Mouse (Mus musculus): Measurements from ENCODE around the gene Slc7a15.

The Slc7a15 gene

DNA sequence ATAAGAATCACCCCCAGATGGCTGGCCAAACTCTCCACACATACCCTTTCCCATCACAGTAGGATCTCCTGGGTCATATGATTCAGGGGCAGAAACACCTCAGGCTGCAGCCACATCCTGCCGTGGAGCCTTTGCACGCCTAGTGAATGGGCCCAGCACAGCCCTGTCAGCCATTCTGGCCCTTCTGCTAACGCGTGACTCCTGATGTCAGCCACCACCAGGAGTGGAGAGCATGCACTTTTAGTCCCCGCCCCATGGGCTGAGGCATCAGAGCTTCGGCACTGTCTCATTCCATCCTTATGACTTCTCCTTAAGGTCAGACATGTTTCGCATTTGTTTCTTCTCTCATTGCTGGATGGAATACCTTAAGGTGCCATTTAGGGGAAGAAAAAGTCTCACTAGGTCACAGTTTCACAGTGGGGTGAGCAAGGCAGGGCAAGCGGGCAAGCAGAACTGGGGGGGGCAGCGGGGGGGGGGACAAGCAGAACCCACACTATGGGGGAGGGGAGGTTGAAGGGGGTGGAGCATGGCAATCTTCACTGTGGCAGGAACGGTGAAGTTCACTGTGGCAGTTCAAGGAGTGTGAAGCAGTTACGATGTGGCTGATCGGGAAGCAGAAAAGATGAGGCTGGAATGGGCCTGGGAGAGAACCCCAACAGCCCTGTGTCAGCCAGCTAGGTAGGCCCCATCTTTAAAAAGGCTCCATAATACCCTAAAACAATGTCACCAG lies 79.3 kb downstream of the Slc7a15 start:
- in situ Hi-C loops (cut with MboI; ENCODE audit: low pct_unique_long_range_greater_than_20kb in 1 of 2, low sequenced_read_pairs in 2 of 2, unreplicated experiment in 1 of 2): no loop called here

DNA sequence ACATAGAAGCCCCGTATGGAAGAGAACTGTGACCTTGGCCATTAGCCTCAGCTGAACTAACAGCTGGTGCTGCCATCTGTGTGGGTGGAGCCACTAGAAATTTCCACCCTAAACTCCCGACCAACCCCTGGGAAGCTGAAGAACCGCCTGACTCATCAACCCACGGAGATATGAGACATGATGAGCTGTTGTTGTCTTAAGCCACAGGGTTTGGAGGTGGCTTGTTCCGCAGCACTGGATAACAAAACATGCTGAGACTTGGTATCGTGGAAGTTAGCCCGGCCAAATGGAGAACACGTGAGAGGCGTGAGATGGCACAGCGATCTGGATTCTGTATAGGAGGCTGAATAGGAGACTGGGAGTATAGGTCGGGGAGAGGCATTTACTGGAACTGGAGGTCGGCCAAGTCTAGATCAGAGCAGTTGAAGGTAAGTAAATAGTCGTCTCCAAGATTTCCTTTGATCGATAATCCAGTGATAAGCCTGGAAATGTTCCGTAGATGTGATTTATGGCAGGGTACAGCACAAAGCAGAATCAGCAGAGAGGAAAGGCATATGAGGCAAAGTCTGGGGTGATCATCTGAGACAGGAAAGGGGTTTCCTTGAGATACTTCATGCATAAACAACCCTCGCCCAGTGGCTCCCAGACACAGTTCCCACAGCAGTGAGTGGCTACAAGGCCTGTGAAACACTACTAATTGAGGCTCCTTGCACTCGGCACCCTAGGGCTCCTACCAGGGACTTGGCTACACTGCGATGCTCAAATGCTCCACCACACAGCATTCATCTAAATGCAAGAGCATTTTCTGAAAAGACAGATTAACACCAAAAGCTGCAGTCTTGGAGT lies 87.6 kb downstream of the Slc7a15 start:
- in situ Hi-C loops (cut with MboI; ENCODE audit: low pct_unique_long_range_greater_than_20kb in 1 of 2, low sequenced_read_pairs in 2 of 2, unreplicated experiment in 1 of 2): no loop called here

DNA sequence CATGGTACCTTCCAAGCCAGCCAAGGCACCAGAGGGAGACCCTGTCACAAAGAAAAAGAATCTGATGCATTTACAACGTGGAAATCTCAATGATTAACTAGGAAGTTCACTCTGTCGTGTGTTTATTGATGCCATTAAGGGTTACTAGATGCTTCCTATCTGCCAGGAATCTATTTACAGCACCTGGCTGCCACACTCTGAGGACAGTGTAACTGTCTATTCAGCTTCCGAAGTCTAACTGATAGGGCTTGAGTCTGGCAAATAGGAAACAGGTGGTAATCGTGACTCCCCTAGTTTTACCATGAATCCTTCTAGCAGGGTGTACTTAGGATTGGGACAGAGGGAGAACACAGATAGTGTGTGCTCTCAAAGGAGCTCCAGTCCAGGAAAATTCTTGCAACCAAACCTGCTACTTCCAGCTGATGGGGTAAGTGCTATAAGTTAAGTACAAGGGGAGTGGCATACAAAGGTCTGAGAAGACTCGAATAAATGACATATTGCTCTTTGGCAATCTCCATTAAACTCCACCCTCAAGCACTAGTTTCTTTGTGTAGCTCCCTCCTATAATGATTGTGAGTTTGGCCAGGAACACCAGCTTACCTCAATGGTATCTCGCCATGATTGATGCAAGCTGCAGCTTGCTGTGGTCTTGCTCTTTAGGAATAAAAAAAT lies 88.4 kb downstream of the Slc7a15 start:
- in situ Hi-C loops (cut with MboI; ENCODE audit: low pct_unique_long_range_greater_than_20kb in 1 of 2, low sequenced_read_pairs in 2 of 2, unreplicated experiment in 1 of 2): no loop called here

DNA sequence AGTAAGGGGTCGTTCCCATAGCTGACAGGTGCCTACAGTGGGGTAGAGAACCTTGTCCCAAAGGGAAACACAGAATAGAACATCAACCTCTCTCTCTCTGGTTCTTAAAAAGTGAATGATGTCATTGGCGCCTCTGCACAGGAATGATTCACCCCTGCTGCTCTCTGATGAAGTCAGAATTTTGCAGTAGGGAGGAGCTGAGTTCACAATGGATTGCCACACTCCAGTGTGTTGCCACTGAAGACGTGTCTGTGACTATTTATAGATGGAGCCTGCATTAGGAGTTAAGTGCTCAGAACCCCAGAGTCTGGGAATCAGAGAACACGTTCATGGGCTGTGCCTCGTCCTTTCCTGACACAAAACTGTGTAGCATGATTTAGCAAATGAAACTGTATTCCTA lies 89.2 kb downstream of the Slc7a15 start:
- in situ Hi-C loops (cut with MboI; ENCODE audit: low pct_unique_long_range_greater_than_20kb in 1 of 2, low sequenced_read_pairs in 2 of 2, unreplicated experiment in 1 of 2): no loop called here

DNA sequence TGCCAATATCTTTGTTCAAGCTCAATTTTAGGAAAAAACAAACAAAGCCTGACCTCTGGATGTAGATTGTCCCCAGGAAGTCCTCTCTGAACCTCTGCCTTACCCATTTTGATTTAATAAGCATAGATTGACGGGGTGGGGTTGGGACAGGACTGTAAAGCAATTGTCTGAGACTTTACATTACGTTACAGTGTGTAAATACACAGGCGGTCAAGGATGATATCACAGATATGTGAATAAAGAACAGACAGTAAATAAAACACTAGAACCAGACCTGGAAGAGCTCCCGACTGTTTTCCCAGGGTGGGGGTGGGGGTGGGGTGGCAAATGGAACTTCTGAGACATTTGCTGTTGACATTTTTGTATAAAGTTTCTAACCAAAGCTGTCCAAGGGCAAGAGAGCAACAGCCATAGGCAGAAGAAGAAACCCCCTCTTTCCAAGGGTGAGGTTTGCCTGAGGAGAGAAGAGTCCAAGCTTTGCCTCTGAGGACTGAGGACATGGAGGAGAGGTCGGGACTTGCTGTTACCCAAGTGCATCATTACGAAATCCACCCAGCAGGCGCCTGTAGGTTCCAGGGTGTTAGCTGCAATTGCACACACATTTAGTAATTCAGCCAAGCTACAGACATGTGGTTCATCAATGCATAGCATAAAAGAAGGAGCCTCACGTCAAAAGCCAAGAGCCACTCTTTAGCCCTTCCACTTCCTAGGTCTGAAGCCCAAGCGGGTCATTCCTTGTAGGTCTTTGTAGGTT lies 91.7 kb downstream of the Slc7a15 start:
- in situ Hi-C loops (cut with MboI; ENCODE audit: low pct_unique_long_range_greater_than_20kb in 1 of 2, low sequenced_read_pairs in 2 of 2, unreplicated experiment in 1 of 2): no loop called here

DNA sequence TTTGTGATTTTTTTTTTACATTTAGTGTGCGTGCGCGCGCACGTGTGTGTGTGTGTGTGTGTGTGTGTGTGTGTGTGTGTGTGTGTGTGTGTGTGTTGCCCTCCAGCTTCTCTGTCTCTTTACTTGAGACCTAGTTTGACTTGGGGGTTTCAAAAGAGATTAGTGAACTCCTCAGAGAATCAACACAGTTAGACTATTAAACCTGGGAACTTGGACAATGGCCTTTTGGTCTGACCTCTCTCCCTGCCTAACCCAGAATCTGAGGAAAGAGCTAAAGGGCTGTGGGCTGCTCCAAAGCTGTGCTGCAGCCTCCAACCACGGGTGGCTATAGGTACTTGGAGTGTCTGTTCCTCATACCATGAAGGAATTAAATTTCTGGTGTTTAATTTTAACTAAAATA lies 94.7 kb downstream of the Slc7a15 start:
- in situ Hi-C loops (cut with MboI; ENCODE audit: low pct_unique_long_range_greater_than_20kb in 1 of 2, low sequenced_read_pairs in 2 of 2, unreplicated experiment in 1 of 2): loop anchor here in 1 of 2 experiments (5.0 kb wide), 1 partner anchor 182 kb away; no protein-coding TSS in a partner anchor

DNA sequence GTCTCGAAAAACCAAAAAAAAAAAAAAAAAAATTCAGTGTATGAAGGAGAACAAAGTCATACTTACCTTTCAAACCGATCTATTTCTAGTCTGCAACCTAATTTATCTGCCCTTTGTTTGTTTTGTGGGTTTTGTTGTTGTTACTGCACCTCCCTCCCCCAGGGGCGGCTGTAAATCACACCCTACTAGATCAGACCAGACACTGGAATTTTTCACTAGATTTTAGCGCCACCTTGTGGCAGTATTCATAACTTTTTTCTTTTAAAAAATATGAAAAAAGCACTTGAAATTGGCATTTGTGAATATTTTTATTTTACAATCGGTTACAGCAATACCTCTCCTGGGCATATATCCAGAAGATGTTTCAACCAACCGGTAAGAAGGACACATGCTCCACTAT lies 96.3 kb downstream of the Slc7a15 start:
- in situ Hi-C loops (cut with MboI; ENCODE audit: low pct_unique_long_range_greater_than_20kb in 1 of 2, low sequenced_read_pairs in 2 of 2, unreplicated experiment in 1 of 2): loop anchor here in 1 of 2 experiments (5.0 kb wide), 1 partner anchor 180 kb away; no protein-coding TSS in a partner anchor

DNA sequence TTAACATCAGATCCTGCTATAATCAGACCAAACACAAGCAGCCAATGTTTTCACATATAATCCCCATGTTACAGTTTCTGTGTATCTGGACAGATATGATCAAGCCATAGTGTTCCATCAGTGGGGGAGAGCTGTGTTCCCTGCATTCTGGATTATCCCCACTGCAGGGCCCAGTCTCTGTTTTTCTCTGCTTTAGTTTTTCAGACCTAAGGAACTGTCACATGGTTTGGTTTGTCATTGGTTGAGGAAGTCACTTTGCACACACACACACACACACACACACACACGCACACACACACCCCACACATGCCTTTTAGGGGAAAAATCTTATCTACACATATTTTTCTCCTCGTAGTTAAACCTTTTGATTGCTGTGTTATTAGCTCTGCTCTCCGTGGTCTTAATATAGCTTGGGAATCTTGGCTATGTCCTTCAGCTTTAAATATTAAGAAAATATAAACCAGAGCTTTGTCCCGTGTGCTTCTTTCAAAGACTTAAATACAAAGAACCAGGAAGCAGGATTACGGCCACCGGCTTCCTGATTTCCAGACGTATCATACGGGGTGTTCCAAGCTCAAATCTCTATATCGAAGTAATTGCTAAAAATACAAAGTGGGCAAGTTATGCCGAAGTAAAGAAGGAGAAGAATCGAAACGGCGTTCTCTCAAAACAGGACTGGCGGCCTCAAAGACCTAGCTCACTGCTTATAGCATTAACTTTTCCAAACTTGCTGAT lies 97.1 kb downstream of the Slc7a15 start:
- in situ Hi-C loops (cut with MboI; ENCODE audit: low pct_unique_long_range_greater_than_20kb in 1 of 2, low sequenced_read_pairs in 2 of 2, unreplicated experiment in 1 of 2): loop anchor here in 1 of 2 experiments (5.0 kb wide), 1 partner anchor 179 kb away; no protein-coding TSS in a partner anchor

DNA sequence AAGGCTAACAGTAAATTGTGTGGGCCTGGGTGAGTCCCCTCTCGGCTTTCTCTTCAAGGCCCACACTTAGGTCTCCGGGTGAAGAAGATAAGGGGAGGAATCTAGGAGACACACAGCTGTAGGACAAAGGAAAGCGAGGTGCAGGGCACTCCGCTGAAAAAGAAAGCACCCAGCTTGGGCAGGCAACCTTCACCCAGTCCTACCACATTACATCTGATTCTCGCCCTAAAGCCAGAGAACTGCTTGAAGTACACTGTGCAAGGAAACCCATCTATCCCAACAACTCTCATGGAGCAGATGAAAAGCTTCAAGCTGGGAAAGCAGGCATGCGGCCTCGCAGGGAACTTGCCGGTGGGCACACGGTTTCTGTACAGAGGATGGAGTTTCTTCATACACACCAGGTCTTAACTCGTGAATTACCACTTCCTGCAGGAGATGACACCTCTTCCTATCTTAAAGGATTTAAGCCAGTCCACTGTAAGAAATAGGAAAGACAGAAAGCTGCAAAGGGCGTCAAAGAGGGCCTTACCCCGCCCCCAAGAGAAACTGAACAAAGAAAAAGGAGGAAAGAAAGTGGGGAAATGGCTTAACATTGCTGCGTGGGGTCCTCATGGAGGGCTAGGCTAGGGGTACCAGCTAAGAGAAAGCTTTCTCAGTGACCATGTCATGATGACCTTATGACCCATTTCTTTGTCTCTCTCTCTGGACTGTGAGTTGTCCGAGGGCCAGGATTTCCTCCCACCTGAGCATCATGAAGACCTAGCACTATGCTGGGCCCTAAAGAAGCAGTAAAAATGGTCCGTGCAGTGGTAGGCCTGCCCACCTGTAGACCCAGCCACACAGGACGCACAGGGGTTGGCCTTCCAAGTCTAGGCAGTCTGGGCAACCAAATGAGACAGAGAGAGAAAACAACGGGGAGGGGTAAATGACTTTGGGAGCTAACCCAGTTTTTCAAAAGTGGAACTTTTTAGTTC lies 98.0 kb downstream of the Slc7a15 start:
- in situ Hi-C loops (cut with MboI; ENCODE audit: low pct_unique_long_range_greater_than_20kb in 1 of 2, low sequenced_read_pairs in 2 of 2, unreplicated experiment in 1 of 2): loop anchor here in 1 of 2 experiments (5.0 kb wide), 1 partner anchor 179 kb away; no protein-coding TSS in a partner anchor

DNA sequence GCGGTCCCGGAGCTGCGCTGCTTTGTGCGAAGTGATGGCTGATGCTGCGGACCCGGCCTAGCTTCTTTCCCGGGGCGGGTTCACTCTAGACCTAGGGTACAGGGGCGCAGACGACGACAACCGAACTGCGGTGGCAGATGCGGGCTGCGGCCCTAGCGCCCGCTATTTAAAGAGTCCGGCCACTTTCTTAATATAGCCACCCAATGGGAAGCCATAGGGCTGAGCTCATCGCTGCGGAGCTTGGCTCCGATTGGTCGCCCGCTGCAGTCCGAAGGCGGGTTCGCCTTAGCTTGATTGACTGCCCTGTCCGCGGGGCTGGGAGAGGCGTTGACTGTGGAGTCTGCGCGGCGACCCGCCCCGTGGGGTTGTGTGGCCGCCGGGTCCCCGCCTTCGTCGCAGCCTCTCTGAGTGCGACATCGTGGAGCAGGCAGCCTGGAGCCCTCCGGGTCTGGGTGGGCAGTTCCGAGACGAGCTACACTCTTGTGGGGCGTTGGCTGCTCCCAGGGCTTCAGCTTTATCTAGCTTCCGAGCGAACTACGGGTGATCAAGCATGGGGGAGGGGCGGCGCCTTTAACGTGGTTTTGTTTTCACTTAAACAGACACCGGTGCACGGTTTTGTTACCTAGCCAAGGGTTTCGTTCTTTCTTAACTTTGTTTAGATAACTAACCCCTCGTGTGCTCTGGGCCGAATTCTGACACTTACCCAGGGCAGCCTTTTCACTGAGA lies 98.8 kb downstream of the Slc7a15 start, which contains the start of gene Rhob:
Gene Rhob (minus strand): TSS at position 139 of the 726 bp plus-strand sequence.
- in situ Hi-C loops (cut with MboI; ENCODE audit: low pct_unique_long_range_greater_than_20kb in 1 of 2, low sequenced_read_pairs in 2 of 2, unreplicated experiment in 1 of 2): loop anchor here (5.0 kb wide), 1 partner anchor 178 kb away; no protein-coding TSS in a partner anchor

DNA sequence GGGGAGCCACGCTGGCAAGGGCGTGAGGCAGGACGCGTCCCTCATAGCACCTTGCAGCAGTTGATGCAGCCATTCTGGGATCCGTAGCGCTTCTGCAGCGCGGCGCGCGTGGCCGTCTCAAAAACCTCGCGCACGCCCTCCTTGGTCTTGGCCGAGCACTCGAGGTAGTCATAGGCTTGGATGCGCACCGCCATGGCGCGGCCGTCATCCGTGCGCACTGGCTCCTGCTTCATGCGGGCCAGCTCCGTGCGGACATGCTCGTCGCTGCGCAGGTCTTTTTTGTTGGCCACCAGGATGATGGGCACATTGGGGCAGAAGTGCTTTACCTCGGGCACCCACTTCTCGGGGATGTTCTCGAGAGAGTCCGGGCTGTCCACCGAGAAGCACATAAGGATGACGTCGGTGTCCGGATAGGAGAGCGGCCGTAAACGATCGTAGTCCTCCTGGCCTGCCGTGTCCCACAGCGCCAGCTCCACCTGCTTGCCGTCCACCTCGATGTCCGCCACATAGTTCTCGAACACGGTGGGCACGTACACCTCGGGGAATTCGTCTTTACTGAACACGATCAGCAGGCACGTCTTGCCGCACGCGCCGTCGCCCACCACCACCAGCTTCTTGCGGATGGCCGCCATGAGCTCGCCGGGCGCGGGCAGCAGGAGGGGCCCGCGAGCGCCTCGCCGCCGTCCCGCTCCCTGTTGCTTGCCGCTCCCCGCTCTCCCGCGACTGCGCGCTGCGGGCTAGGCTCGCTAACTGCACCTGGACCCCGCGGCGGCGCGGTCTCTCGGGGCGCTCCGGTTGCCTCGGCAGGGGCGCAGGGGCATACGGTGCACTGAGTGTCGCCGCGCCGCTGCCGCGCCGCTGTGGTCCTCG lies 99.6 kb downstream of the Slc7a15 start:
- in situ Hi-C loops (cut with MboI; ENCODE audit: low pct_unique_long_range_greater_than_20kb in 1 of 2, low sequenced_read_pairs in 2 of 2, unreplicated experiment in 1 of 2): loop anchor here in 1 of 2 experiments (5.0 kb wide), 1 partner anchor 177 kb away; no protein-coding TSS in a partner anchor

DNA sequence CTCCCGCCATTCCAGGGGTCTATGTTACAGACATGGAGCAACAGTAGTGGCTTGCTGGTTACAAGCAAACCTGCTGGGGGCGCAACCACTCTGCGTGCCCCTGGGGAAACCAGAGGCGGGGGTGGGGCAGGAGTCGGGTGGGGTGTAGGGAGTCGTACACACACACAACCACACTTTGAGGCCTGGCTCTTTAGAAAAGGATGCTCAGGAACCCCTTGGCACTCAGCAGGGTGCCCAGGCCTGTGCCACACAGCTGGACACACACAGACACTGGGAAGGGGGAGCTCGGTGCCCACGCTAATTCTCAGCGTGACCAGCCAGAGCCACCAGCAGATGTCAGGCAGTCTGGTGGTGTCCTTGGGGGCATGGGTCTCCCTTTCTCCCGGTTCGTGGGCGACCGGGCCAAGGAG lies 100.3 kb downstream of the Slc7a15 start:
- in situ Hi-C loops (cut with MboI; ENCODE audit: low pct_unique_long_range_greater_than_20kb in 1 of 2, low sequenced_read_pairs in 2 of 2, unreplicated experiment in 1 of 2): loop anchor here in 1 of 2 experiments (5.0 kb wide), 1 partner anchor 176 kb away; no protein-coding TSS in a partner anchor

DNA sequence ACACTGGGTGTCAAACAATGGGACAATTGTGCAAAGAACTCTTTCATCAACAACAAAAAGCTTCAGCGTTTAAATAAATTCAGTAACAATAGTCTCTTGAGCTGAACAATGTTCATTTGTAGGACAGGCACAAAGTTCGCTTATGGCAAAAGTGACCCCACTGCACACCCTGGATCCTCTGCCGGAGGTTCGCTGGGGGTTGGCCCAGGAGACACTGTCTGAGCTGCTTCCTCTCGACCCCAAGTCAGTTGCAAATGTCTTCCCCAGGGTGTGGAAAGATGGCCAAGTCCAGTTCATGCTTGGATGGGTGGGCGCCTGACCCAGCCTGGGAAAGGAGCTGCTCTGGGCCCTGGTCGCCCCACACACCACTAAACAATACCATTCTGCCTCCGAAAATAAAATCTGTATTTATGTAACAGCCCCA lies 100.7 kb downstream of the Slc7a15 start:
- in situ Hi-C loops (cut with MboI; ENCODE audit: low pct_unique_long_range_greater_than_20kb in 1 of 2, low sequenced_read_pairs in 2 of 2, unreplicated experiment in 1 of 2): loop anchor here in 1 of 2 experiments (5.0 kb wide), 1 partner anchor 176 kb away; no protein-coding TSS in a partner anchor

DNA sequence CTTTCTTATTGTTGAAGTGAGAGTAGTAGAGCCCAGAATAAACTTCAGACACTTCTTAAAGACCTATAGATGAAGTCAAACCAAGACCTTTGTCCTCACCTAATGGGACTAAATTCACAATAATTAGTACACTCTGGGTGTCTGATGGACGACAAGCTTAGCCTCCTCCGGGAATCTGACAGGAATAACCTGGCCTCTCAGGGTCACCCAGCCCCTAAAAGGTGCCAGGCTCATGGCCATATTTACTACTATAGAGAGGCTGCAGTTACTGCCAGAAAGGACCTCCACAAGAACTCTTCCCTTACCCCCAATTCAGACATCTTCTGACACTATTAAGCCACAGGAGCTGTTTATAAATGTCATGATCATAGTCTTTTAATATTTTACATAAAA lies 101.6 kb downstream of the Slc7a15 start:
- in situ Hi-C loops (cut with MboI; ENCODE audit: low pct_unique_long_range_greater_than_20kb in 1 of 2, low sequenced_read_pairs in 2 of 2, unreplicated experiment in 1 of 2): loop anchor here in 1 of 2 experiments (5.0 kb wide), 1 partner anchor 175 kb away; no protein-coding TSS in a partner anchor
